Mouse (Mus musculus) retina, postnatal 1 day (tissue): ENCODE measurements at regions not wholly inside any gene's neighbourhood (a gene's known extent, or its start where the extent isn't known, plus 50 kb on each side); places are given as distances from the start of the nearest gene placed in this dataset.
"Not testable (repeated sequence)": the region's sequence is repeated elsewhere in the genome, so short reads cannot be mapped to it uniquely, and the experiment has no call there.

ENCODE experiments used
- DNase-seq: peaks from one replicate; pipeline ENCODE4 v3.0.0-alpha.2; 2012

DNA sequence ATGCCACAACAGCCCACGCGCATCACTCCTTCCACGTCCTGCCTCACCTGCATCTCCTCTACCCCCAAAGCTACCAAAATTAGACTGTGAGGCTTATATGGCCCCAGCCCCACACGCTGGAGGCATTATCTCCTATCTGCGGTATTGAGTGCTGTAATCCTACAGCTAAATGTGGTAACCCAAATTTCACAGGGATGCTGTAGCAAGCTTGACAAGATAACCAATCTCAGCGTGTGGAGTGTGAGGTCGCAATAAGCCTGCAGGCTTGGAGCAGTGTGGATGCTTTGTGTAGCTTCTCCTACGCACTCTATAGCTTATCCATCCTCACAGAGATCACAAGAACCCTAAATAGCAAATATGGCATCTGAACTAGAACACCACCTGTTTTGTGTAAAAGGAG lies 251.2 kb upstream of the Kcnh8 start:
- no peak for DNase-seq

- no peak for DNase-seq
Observed at GRCm38 (mm10) chr17:52350696-52351095, 251.8 kb upstream of the Kcnh8 start.

GRCm38 (mm10) chr17:52349872-52350271 lies 252.6 kb upstream of the Kcnh8 start:
- DNase-seq: no peak

DNA sequence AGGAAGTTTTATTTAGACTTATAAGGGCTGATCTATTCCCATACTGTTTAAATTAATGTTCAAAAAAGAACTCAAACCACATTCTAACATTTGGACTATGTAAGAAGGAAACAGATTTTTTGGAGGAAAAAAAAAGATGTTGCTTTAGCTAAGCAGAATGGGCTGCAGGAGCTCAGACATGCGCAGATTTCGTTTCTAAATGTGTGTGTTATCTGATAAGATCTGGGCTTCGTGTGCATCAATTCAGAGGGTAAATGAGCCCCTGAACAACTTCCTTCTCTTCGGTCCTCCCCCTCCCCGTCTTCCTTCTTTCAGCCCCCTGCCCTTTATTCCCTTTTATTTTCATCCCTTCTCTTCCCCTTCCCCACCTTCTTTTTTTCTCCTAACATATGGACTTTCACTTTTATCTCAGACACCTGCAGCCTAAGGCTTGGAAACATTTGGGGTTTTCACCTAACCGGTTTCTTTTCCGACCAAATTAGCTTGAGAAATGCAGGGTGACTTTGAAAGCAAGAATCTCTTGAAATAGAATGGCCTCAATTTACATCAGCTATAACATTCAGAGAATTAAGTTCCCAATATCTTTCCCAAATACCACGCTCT lies 253.9 kb upstream of the Kcnh8 start:
- no peak for DNase-seq

DNA sequence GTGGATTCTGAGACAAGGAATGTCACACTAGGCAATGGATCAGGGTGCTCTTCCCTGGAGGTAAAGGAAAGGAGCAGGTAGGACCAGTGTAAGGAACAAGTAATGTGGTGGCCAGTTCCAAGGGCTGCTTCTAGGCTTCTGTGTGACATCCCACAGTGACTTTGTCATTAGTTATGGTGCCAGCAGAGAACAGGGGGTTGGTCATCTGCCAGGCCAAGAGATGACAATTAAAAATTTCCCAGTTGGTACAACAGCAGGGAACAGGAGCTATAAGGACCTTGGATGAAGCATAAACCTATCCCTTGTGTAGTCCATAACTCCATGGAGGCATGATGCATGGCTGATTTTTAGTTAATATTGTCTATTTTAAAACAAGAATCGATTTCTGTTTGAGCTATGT lies 281.9 kb upstream of the Kcnh8 start:
- DNase-seq: no peak

GRCm38 (mm10) chr17:52316976-52317375 lies 285.5 kb upstream of the Kcnh8 start:
- no peak for DNase-seq

- DNase-seq: no peak
Observed at GRCm38 (mm10) chr17:52315879-52316278, 286.6 kb upstream of the Kcnh8 start.

DNA sequence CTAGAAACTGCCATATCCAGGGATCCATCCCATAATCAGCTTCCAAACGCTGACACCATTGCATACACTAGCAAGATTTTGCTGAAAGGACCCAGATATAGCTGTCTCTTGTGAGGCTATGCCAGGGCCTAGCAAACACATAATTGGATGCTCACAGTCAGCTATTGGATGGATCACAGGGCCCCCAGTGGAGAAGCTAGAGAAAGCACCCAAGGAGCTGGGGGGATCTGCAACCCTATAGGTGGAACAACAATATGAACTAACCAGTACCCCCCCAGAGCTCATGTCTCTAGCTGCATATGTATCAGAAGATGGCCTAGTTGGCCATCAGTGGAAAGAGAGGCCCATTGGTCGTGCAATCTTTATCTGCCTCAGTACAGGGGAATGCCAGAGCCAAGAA lies 287.1 kb upstream of the Kcnh8 start:
- DNase-seq: not testable (repeated sequence)

- DNase-seq: no peak
Observed at GRCm38 (mm10) chr17:52312043-52312442, 290.5 kb upstream of the Kcnh8 start.

- DNase-seq: no peak
Observed at GRCm38 (mm10) chr17:52308789-52309188, 293.7 kb upstream of the Kcnh8 start.

DNA sequence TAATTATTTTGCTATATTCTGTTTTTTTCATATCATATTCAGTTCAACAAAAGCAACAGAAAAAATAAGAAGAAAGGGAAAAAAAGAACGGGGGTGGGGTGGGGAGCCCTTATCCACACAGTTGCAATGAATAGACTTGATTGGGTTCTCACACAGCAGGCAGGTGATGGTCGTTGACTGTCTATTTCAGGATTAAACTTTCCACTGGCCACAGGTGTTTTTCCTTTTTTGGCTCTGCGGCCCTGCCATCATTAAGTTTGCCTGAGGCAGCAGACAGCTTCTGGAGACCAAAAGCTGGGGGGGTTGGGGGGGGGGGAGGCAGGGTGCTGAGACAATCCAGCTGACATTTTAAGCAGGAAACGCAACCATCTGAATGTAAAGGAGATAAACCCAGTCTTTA lies 298.4 kb upstream of the Kcnh8 start:
- no peak for DNase-seq

GRCm38 (mm10) chr17:52303320-52303719 lies 299.2 kb upstream of the Kcnh8 start:
- DNase-seq: no peak

GRCm38 (mm10) chr17:52299769-52300168 lies 302.7 kb upstream of the Kcnh8 start:
- DNase-seq: no peak

GRCm38 (mm10) chr17:52285392-52285791 lies 317.1 kb upstream of the Kcnh8 start:
- DNase-seq: no peak

DNA sequence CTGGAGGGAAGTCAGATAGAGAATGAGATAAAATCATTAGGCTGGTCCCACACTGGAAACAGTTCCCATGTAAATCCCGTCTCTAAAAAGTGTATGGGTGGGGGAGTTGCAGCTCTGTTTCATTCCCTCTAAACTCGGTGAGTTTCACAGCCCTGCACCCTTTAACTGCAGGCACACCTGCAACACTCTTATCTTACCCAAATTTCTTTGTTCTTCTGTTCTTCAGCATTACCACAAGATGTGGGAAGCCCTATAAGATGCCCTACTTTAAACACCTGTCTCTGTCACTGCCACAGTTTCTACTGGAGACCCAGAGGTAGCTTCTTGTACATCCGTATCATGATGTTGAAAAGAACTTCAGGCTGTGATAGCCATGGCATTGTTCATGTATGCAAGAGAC lies 320.2 kb upstream of the Kcnh8 start:
- DNase-seq: no peak

- no peak for DNase-seq
Observed at GRCm38 (mm10) chr17:52278523-52278922, 324.0 kb upstream of the Kcnh8 start.

DNA sequence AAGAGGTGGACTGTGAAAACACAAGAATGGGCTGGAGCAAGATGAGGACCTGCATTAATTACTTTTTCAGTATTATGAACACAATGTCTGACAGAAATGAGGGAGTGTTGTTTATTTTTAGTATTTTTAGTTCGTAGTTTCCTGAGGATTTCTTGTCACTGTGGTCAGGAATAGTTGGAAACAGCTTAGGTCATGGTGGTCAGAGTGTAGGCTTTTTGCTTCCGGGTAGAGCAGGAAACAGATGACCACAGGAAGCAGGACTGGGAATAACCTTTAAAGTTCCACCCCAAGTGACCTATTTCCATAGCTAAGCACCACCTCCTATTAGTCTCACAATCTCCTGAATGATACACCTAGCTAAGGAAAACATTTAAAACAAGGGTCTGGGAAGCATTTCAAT lies 333.7 kb upstream of the Kcnh8 start:
- DNase-seq: no peak

- DNase-seq: no peak
Observed at GRCm38 (mm10) chr17:52251284-52251683, 351.2 kb upstream of the Kcnh8 start.

DNA sequence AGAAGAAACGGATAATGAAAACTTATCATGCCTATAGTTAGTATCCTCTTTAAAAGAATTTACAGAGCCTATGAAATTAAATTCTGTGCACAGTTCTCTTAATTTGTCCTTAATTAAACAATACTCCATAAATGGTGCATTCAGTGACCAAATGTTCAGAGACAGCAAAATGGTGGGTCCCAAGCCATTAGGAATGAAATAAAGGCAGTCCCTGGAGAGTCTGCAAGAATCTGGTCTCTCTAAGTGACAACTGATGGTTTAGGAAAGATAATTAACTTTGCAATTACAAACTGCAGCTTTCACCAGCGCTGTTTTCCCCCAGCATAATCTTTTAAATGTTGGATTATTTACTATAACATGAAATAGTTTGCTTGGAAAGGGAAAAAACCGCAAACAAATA lies 376.9 kb upstream of the Kcnh8 start:
- no peak for DNase-seq

- DNase-seq: no peak
Observed at GRCm38 (mm10) chr17:52220422-52220821, 382.1 kb upstream of the Kcnh8 start.

- no peak for DNase-seq
Observed at GRCm38 (mm10) chr17:52217411-52217810, 384.3 kb upstream of the Satb1 start.

DNA sequence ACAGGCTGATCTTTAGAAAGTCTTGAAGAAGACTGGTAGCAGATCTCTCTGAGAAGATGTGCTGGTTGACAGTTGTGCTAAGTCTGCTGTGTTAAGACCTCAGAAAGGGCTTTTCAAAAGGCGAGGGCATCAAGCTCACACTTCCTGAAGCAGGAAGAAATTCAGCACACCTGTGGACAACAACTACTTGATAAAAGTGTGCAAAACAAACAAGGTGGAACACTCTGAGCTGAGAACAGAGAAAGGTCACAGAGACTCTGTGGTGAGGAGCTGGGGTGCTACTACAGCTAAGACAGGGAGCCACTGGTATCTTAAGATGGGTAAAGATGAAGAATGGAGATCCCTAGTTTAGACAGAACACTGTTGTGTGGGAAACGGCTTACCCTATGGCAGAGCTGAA lies 379.9 kb upstream of the Satb1 start:
- DNase-seq: no peak

- no peak for DNase-seq
Observed at GRCm38 (mm10) chr17:52210483-52210882, 377.4 kb upstream of the Satb1 start.

DNA sequence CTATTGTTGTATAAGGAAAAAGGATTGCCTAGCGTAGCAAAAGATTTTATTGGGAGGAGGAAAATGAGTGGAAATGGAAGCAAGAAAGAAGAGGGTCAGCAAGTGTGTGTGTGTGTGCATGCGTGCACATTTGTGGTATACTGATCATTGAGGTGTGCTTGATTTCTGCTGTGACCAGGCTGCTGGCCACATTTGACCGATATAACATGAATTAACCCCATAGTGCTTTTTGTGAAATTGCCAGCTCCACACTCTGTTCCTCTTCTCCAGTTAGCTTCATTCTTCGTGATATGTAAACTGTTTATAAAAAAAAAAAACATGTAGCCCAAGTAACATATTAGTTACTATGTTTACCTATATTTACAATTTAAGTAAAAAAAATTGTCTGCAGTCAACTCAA lies 364.6 kb upstream of the Satb1 start:
- DNase-seq: no peak

- no peak for DNase-seq
Observed at GRCm38 (mm10) chr17:52196811-52197210, 363.7 kb upstream of the Satb1 start.

GRCm38 (mm10) chr17:52195804-52196203 lies 362.7 kb upstream of the Satb1 start:
- DNase-seq: no peak
